Mouse (Mus musculus) thymus, postnatal 4 days (tissue): ENCODE measurements at regions not wholly inside any gene's neighbourhood (a gene's known extent, or its start where the extent isn't known, plus 50 kb on each side); places are given as distances from the start of the nearest gene placed in this dataset.

Experiments
- DNase-seq: peaks from one replicate; pipeline ENCODE4 v3.0.0; 2021

GRCm38 (mm10) chr7:68428946-68429345 lies 155.3 kb downstream of the Fam169b start:
- no peak for DNase-seq

- no peak for DNase-seq
Observed at GRCm38 (mm10) chr7:68415890-68416289, 142.3 kb downstream of the Fam169b start.

- DNase-seq = no peak
Observed at GRCm38 (mm10) chr7:68412786-68413185, 139.1 kb downstream of the Fam169b start.
